Mouse (Mus musculus) olfactory bulb, adult 2 months (tissue): ENCODE data around the gene Pyroxd2.

Experiments
- CTCF ChIP-seq: fragments of 200-500 bp; IDR thresholded peaks from 2 replicates; pipeline ENCODE4 v1.5.1; 2012; ENCODE audit warnings: low read depth, mild to moderate bottlenecking, low read length, moderate library complexity; ENCODE audit not compliant: insufficient read depth
- POLR2A ChIP-seq: fragments of 200-500 bp; IDR thresholded peaks from 2 replicates; pipeline ENCODE4 v1.6.1; 2012; ENCODE audit warnings: mild to moderate bottlenecking, low read depth, low read length, moderate library complexity; ENCODE audit not compliant: insufficient read depth

DNA sequence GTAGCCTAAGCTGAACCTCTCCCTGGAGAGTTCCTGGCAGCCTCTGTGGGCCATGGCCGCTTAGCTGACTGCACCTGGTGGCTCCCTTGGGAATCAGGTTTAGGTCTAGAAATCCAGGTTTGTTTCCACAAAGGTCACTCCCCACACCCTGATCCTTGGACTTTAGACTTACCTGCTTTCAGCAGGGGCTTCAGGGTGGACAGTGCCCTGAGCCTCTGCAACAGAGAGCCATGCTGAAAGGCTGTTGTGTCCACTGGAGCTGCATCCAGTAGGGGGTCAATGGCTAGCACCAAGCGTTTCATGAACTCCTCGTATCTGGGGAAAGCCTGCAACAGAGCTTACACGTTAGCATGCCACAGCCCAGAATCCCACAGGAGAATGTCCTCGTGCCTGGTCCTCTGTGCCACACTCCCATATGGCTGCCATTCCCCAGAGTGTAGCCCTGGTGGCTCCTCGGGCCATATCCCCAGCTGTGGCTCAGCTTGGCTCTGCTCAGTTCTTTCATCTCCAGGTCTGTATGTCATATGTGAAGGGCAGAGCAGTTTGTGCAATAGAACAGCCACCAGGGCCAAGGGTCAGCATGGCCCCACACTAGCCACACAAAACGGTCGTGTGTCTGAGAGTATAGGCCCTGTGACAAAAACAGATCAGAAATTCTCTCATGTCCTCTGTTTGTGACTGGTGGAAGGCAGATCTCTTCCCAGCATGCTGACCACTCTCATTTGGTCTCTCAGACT, 12.2 kb downstream of the Pyroxd2 start:
- TF ChIP-seq POLR2A (no peak), CTCF (no peak)
